Comparison of ENCODE assay signal across 13 mouse cellular contexts in genomic region chr6:94618671-94619070, GRCm38 (mm10).
"Had no signal": no experiment of that assay in that cellular context is flagged by ENCODE, and none has a peak within 500 bp of the region (broad histone marks: within the 10 kb centered on the region; RNA-seq: fewer than 3 reads in every experiment).

No protein-coding gene starts in this region.

- H3K4me3 ChIP-seq: limb, embryonic 15.5 days; liver, embryonic 12.5 days; midbrain, embryonic 10.5 days had no signal

- DNase-seq: kidney, adult 8-10 months; kidney, postnatal 36 days; left cerebral cortex, postnatal 4 days; lung, embryonic 14.5 days; lung, postnatal 10 days; lung, postnatal 4 days; right cerebral cortex, postnatal 25 days; thymus, postnatal 36 days had no signal

- H3K27ac ChIP-seq: kidney, postnatal 0 days; limb, embryonic 15.5 days; liver, embryonic 12.5 days had no signal

- H3K9ac ChIP-seq: limb, embryonic 15.5 days; liver, embryonic 12.5 days; lung, embryonic 14.5 days had no signal

- H3K4me1 ChIP-seq: liver, embryonic 12.5 days; midbrain, embryonic 10.5 days had no signal

- ATAC-seq: liver, embryonic 12.5 days; midbrain, embryonic 16.5 days had no signal

- H3K9me3 ChIP-seq: limb, embryonic 15.5 days; liver, embryonic 12.5 days; midbrain, embryonic 10.5 days had no signal

- H3K4me2 ChIP-seq: limb, embryonic 15.5 days; liver, embryonic 12.5 days; lung, embryonic 14.5 days had no signal

- H3K27me3 ChIP-seq: limb, embryonic 15.5 days; liver, embryonic 12.5 days had no signal
